Mouse (Mus musculus): ENCODE results near the gene Tvp23a. TPM values are rescaled to one million over a fixed set of nuclear protein-coding genes. Genes with fewer than 3 reads are reported as not detected.

Gene Tvp23a
- 10 to 100 TPM; 31.7 to 32.9 TPM for total RNA-seq (2021)

DNA sequence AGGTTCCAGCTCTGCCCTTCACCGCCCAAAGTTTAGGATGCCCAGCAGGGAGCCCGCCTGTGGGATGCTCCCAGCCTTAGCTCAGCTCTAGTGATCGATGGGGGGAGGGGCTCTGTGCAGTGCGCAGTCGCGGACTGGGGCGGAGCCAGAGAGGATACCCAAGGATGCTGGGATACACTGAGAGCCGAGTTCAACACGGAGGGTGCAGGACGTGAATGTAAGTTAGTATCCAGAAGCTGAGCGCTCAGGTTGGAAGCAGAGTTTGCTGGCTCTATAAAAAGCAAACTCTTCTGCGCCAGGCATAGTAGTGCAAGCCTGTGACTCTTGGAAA, at the start of gene Tvp23a:
Tvp23a (minus strand) TSS at position 99 of the 331 bp plus-strand sequence.
- intact Hi-C loops (cut with DNase I), result no loop called here

DNA sequence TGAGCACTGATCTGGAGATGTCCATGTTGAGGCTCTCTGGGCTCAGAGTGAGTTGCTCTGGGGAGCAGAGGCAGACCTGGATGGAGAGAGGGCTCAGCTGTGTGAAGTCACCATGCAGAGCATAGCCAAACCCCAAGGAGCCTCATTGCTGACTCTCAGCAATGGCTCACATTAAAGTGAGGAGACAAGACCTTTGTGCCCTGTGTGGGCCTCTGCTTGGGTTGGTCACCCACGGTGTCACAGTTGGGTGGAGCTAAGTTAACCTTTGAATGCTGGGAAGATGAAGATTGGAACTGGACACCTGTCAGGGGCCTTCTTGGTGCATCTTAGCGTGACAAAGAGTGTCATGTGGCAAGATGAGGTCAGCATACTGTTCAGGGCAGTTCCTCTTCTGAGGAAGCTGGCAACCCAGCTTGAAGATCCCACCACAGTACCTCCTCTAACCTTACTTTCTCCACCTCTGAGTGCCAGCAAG, 48.7 kb upstream of the Tvp23a start:
- intact Hi-C loops (cut with DNase I), result no loop called here
- no peak for DNase-seq (ENCODE audit: low spot score in 2 of 2)

More for the DNA sequence above, at the start of gene Tvp23a:
- DNase-seq (ENCODE audit: low spot score in 2 of 2), result peak; percentile 85 to 95

- DNase-seq (ENCODE audit: low spot score in 2 of 2), result no peak
- intact Hi-C loops (cut with DNase I), result no loop called here
Observed at GRCm38 (mm10) chr16:10492587-10492986, 45.4 kb upstream of the Tvp23a start.

GRCm38 (mm10) chr16:10491716-10492115, 44.6 kb upstream of the Tvp23a start:
- no peak for DNase-seq (ENCODE audit: low spot score in 2 of 2)
- intact Hi-C loops (cut with DNase I), result no loop called here

- DNase-seq (ENCODE audit: low spot score in 2 of 2), result no peak
- intact Hi-C loops (cut with DNase I), result no loop called here
Observed at GRCm38 (mm10) chr16:10490503-10491150, 43.5 kb upstream of the Tvp23a start.

DNA sequence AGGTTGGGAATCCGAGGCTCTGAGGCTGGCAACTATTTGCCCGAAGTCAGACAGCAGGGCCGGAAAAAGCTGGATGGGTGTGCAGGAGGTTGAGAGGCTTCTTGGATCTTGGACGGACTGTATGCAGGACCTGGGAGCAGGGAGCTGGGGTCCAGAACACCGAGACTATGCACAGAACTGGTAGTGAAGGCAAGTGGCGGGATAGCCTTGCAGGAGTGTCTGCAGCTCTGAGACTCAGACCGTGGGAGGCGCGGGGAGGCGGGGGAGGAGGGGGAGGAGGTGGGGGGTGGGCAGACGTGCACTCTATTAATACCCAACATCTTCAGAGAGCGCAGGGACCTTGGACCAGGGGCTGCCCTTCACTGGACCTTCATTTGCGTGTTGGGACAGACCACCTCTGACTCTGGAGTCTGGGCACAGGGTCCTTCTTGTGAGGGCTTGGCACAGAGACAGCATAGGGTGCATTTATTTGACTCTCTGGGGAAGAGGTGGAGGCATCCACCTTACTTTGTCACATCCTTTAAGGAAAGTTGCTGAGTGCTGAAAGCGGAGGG, 42.8 kb upstream of the Tvp23a start:
- intact Hi-C loops (cut with DNase I), result loop anchor here (10.0 kb wide), 1 partner anchor 355 kb away; no protein-coding TSS in a partner anchor
- no peak for DNase-seq (ENCODE audit: low spot score in 2 of 2)

- intact Hi-C loops (cut with DNase I), result loop anchor here (10.0 kb wide), 1 partner anchor 355 kb away; no protein-coding TSS in a partner anchor
Observed at GRCm38 (mm10) chr16:10489483-10489882, 42.3 kb upstream of the Tvp23a start.

DNA sequence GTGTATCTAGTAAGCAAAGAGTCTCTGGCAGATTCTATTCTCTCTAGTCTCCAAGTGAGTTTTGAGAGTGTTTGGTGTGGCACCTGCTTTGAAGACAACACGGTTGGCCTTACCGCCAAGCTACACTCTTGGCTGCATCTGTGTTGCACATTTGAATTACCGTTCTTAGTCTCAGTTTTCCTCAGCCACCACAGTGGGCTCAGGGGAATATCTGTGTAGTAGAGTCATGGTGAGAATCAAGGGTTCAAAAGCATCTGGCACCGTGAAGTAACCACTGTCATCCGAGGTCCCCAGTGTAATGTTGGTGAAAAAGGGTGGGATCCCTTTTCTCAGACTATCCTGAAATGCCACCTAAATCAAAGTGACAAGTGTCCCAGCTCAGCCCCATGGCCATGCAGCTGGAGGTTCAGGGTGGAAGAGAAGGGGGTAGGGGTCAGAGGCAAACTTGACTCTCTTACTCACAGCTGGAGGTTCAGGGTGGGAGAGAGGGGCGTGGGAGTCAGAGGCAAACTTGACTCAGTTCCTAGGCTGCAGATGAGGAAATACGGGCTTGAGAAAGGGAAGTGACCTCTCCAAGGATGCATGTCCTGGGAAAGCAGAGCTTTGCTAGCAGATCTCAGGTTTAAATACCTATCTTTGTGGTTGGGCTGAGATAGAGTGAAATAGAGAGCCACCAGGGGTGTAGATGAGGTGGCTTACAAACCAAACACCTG, 41.8 kb upstream of the Tvp23a start:
- intact Hi-C loops (cut with DNase I), result loop anchor here (10.0 kb wide), 1 partner anchor 354 kb away; no protein-coding TSS in a partner anchor
- DNase-seq (ENCODE audit: low spot score in 2 of 2), result no peak

More at GRCm38 (mm10) chr16:10489483-10489882, 42.3 kb upstream of the Tvp23a start:
- DNase-seq (ENCODE audit: low spot score in 2 of 2), result no peak

DNA sequence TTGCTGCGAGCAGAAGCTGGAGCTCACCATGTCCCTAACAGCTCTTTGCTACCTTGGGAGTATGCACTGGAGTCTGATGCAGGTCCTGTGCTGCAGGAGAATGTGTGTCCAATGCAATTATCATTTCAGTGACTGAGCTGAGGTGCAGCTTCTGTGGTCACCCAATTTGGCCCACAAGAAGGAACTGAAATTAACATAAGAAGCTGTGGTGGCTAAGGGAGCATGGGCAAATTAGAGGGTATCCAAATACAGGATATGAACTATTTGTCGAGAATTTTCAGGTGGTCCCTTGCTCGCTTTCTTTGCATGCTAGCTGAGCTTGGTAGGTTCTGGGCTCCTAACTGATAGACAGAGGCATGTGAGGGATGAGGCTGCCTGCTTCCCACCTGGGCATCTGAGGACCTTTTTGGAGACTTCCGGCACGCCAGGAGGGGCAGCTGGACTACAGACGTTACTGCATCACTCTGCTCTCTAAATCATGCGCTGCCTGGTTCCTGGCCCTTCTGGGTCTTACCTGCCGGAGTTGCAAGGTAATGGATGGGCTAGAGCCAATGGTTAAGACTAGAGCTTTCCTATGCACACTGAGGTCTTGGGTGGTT, 40.8 kb upstream of the Tvp23a start:
- no peak for DNase-seq (ENCODE audit: low spot score in 2 of 2)
- intact Hi-C loops (cut with DNase I), result loop anchor here (10.0 kb wide), 1 partner anchor 353 kb away; no protein-coding TSS in a partner anchor

GRCm38 (mm10) chr16:10486993-10487392, 39.8 kb upstream of the Tvp23a start:
- intact Hi-C loops (cut with DNase I), result loop anchor here (10.0 kb wide), 1 partner anchor 352 kb away; no protein-coding TSS in a partner anchor
- peak in 1 of 2 experiments; percentile 15 for DNase-seq (ENCODE audit: low spot score in 2 of 2)

DNA sequence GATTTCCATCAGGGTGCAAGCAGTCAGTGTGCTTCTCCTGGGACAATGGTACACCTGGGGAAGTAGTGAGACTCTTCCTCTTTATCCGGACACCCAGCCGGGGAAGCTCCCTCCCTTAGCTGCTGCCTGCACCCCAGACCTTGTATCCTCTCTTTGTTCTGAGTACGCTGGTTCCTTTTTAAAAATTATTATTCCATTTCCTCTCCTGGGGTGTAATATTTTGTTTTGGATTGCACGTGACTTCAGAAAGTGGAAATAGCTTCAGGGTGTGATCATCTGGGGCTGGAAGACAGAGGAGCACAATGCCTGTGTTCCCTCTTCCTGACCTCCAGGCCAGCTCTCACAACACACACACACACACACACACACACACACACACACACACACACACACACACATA, 35.2 kb upstream of the Tvp23a start:
- DNase-seq (ENCODE audit: low spot score in 2 of 2), result no peak
- intact Hi-C loops (cut with DNase I), result loop anchor here (10.0 kb wide), 1 partner anchor 348 kb away; no protein-coding TSS in a partner anchor

- no peak for DNase-seq (ENCODE audit: low spot score in 2 of 2)
- intact Hi-C loops (cut with DNase I), result loop anchor here (10.0 kb wide), 1 partner anchor 345 kb away; no protein-coding TSS in a partner anchor
Observed at GRCm38 (mm10) chr16:10479857-10480256, 32.7 kb upstream of the Tvp23a start, which contains the start of gene Ciita. TSS of gene Ciita (plus strand) at chr16:10480059.

DNA sequence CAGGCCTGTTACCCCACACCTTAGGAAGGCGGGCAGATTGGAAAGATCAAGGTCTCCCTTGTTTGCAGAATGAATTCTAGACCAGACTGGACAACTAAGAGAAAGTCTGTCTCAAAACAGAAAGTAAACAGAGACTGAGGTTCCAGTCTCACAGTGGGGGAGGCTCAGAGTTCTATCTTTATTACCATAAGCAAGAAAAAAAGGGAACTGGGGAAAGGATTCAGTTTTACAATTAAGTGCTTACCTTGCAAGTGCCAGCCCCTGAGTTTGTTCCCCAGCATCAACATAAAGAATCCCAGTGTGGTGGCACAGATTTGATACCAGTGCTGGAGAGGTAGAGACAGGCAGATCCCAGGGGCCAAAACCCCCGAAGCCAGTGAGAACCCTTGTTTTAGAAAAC, 28.8 kb upstream of the Tvp23a start:
- no peak for DNase-seq (ENCODE audit: low spot score in 2 of 2)
- intact Hi-C loops (cut with DNase I), result no loop called here

- intact Hi-C loops (cut with DNase I), result no loop called here
- no peak for DNase-seq (ENCODE audit: low spot score in 2 of 2)
Observed at GRCm38 (mm10) chr16:10474956-10475355, 27.8 kb upstream of the Tvp23a start.

DNA sequence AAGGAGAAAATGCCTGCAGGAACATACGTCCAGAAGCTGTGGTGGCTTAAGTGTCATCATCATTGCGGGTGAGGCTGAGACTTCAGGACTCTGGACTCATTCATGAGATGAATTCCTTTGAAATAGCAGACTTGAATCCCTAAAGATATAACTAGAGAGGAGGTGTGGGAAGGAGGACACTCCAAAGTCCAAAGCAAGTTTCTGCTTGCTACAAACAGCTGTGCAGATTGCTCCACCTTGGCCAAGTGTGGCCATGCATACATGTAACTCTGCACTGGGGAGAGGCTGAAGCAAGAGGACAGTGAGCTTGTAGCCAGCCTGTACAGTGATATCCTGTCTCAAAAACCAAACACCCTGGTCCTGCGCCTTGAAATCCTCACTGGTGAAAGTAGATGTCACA, 24.8 kb upstream of the Tvp23a start:
- DNase-seq (ENCODE audit: low spot score in 2 of 2), result no peak
- intact Hi-C loops (cut with DNase I), result no loop called here

- intact Hi-C loops (cut with DNase I), result no loop called here
- peak in 1 of 2 experiments; percentile 14 for DNase-seq (ENCODE audit: low spot score in 2 of 2)
Observed at GRCm38 (mm10) chr16:10468201-10468600, 21.0 kb upstream of the Tvp23a start.

DNA sequence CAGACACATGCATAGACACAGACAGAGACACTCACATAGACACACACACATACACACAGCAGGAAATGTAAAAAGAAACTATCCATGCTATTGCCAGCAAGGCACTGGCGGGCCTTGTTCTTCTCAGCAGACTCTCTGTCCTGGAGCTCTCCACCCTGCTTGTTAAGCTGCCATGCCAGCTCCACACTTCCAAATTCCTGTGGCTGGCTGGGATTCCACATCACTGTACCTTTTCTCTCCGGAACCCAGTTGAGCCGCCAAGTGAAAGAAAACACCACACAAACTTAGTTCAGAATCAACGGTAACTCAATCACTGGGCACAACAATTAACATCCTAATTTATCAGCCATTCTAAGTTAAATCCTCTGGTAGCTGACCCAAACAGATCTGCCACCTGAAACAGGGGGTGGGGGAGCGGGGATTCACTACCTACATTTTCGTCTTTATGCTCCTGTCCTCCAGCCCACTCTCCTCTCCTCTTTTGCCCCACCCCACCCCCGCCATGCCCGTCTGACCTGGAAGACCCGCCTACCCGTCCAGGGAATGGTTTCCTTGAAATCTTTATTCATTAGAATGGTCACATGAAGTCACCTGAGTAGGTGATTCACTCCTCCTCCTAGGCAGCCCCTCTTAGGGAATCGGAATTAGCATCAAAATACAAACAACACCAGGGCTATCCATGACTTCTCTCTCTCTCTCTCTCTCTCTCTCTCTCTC, 20.4 kb upstream of the Tvp23a start:
- intact Hi-C loops (cut with DNase I), result no loop called here

GRCm38 (mm10) chr16:10465011-10465681, 18.0 kb upstream of the Tvp23a start:
- intact Hi-C loops (cut with DNase I), result no loop called here
- DNase-seq (ENCODE audit: low spot score in 2 of 2), result no peak

More for the DNA sequence above, 20.4 kb upstream of the Tvp23a start:
- no peak for DNase-seq (ENCODE audit: low spot score in 2 of 2)

DNA sequence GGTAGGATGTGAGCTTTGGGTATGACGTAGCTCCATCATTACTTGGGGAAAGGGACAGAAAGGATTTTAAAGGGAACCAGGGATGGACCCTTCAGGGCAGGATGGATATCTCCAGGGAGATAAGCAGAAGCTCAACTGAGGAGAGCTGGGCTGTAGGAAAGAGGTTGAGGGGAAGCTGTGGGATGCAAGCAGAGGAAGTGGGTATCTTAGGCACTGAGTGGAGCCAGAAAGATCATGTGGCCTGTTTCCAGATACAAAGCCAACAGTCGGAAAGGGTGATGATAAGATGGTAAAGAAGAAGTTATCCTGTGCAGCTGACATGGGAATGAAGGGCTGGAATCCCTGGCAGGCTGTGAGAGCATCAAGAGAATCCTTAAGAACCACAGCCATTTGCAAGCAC, 14.0 kb upstream of the Tvp23a start:
- intact Hi-C loops (cut with DNase I), result no loop called here
- no peak for DNase-seq (ENCODE audit: low spot score in 2 of 2)

Measured in left cerebral cortex, postnatal 25 days (tissue).